Mouse (Mus musculus) cerebellum, adult 2 months (tissue): ENCODE results near the gene Gm13275.
"Not testable (repeated sequence)": the region's sequence is repeated elsewhere in the genome, so short reads cannot be mapped to it uniquely, and the experiment has no call there.

ENCODE experiments used
- CTCF ChIP-seq: fragments of 200-500 bp; IDR thresholded peaks from 2 replicates; pipeline ENCODE4 v1.5.1; 2011; ENCODE audit warnings: low read depth, mild to moderate bottlenecking, control low read depth, low read length, moderate library complexity, borderline replicate concordance; ENCODE audit not compliant: insufficient read depth
- POLR2A ChIP-seq: fragments of 200-500 bp; IDR thresholded peaks from 2 replicates; pipeline ENCODE4 v1.6.1; 2011; ENCODE audit warnings: low read length, control low read depth, borderline replicate concordance; ENCODE audit not compliant: insufficient read depth

DNA sequence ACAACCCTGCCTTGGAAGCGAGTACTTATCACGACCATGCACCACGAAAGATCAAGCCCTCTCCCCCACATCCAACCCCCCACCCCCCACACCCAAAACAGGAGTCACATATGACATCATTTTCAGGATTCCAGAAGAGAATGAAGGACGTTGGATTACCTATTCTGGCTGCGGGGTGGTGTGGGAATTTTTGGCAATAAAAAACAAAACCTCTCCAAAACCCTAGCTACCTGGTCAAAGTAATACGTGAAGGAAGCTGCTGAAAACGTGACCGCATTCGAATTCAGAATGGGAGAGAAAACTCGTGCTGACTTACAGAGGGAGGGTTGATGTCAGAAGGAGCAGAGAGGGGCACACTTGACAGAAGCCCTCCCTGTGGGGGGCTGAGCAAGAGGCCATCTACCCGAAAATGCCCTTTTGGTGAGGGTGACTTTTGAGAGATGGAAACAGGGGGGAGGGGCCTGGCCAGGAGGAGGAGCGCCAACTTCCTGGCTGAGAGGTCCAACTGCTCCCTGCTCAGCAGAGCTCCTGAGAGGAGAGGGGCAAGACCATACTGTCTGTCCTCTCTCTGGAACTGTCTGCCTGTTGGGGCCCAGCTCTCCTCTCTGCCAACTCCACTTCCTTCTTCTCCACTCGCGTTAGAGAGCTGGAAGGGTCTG is 34.5 kb upstream of the Gm13275 start, which contains the start of gene Gm13283:
- TF ChIP-seq CTCF, POLR2A: not testable (repeated sequence)
